Mouse (Mus musculus): ENCODE measurements at regions not wholly inside any gene's neighbourhood (a gene's known extent, or its start where the extent isn't known, plus 50 kb on each side); places are given as distances from the start of the nearest gene placed in this dataset.

- Histone ChIP-seq H3K4me1 (replicated peaks; ENCODE audit: low read depth, low read length) (no peaks in the 10 kb centered on the region), H3K9me3 (ENCODE audit: low read length) (no peaks in the 10 kb centered on the region), H3K4me3 (replicated peaks; ENCODE audit: low read length) (no peak overlapping the region), H3K36me3 (ENCODE audit: insufficient read depth, low read length) (no peaks in the 10 kb centered on the region), H3K27me3 (ENCODE audit: insufficient read depth, low read length) (no peaks in the 10 kb centered on the region)
- TF ChIP-seq POU5F1 (IDR thresholded peaks at IDR 0.05; ENCODE audit: borderline replicate concordance, low read length) (no peak), CTCF (conservative IDR thresholded peaks at IDR 0.05; ENCODE audit: low read length) (peak; percentile 25)
These were observed 1396.1 kb downstream of the Diaph2 start for GRCm38 (mm10) chrX:131145656-131146055.

DNA sequence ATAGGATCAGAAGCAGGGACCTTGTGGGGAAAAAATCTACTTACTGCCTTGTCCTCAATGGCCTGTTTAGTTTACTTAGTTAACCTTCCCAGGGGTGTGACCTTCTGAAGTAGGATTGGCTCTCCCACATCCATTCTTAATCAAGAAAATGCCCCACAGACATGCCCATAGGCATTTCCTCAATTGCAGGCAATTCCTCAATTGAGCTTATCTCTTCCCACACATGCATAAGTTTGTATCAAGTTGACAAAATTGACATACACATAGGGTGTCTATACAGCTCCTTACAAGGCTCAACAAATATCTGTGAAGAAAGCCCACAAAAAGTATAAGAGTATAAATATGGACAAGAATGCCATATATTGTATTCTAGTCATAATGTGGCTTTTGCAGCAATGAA, 1401.4 kb downstream of the Diaph2 start:
- Histone ChIP-seq H3K4me1 (replicated peaks; ENCODE audit: low read depth, low read length) (no peaks in the 10 kb centered on the region), H3K27me3 (ENCODE audit: insufficient read depth, low read length) (no peaks in the 10 kb centered on the region), H3K36me3 (ENCODE audit: insufficient read depth, low read length) (no peaks in the 10 kb centered on the region), H3K9me3 (ENCODE audit: low read length) (no peaks in the 10 kb centered on the region), H3K4me3 (replicated peaks; ENCODE audit: low read length) (no peak overlapping the region)
- TF ChIP-seq CTCF (conservative IDR thresholded peaks at IDR 0.05; ENCODE audit: low read length) (no peak), NANOG (IDR thresholded peaks at IDR 0.05; ENCODE audit: borderline replicate concordance, low read length) (no peak)

Measured in E14TG2a.4 (cell line).